Mouse (Mus musculus) frontal cortex, postnatal 10 days (tissue): ENCODE data around the gene Nepn.
A peak's percentile ranks its signal among the peaks of the same experiment; 100 is the strongest.
"Not testable (repeated sequence)": the region's sequence is repeated elsewhere in the genome, so short reads cannot be mapped to it uniquely, and the experiment has no call there.

Experiments used
- DNase-seq, 2 experiments: peaks; one replicate each; pipeline ENCODE4 v3.0.0; 2022; ENCODE audit warnings: low spot score in 2 of 2, mixed read lengths in 1 of 2

Nepn gene

GRCm38 (mm10) chr10:52388922-52389430, at the start of gene Nepn:
Nepn (plus strand) TSS chr10:52388972.
- DNase-seq, result no peak

GRCm38 (mm10) chr10:52343324-52343723, 45.4 kb upstream of the Nepn start:
- DNase-seq, result not testable (repeated sequence)

GRCm38 (mm10) chr10:52353184-52353583, 35.6 kb upstream of the Nepn start:
- no peak for DNase-seq

GRCm38 (mm10) chr10:52358467-52358866, 30.3 kb upstream of the Nepn start, which contains the start of gene Gm26741:
Gm26741 (plus strand) TSS chr10:52358767.
- no peak for DNase-seq

- no peak for DNase-seq
Measured at GRCm38 (mm10) chr10:52360241-52360735, 28.5 kb upstream of the Nepn start.

- DNase-seq, result no peak
Measured at GRCm38 (mm10) chr10:52360862-52361609, 27.7 kb upstream of the Nepn start.

- no peak for DNase-seq
Measured at GRCm38 (mm10) chr10:52368376-52368775, 20.4 kb upstream of the Nepn start.

- no peak for DNase-seq
Measured at GRCm38 (mm10) chr10:52373834-52374233, 14.9 kb upstream of the Nepn start.

- DNase-seq, result no peak
Measured at GRCm38 (mm10) chr10:52374651-52375050, 14.1 kb upstream of the Nepn start.

GRCm38 (mm10) chr10:52376422-52376821, 12.3 kb upstream of the Nepn start:
- no peak for DNase-seq

- no peak for DNase-seq
Measured at GRCm38 (mm10) chr10:52377813-52378212, 11.0 kb upstream of the Nepn start.

GRCm38 (mm10) chr10:52381321-52381801, 7.4 kb upstream of the Nepn start:
- DNase-seq, result peak in 1 of 2 experiments; percentile 27

- peak; percentile 97 to 98 for DNase-seq
Measured at GRCm38 (mm10) chr10:52381845-52382591, 6.8 kb upstream of the Nepn start, which contains the start of gene Gopc. Gopc (minus strand) TSS chr10:52382124.

GRCm38 (mm10) chr10:52383022-52383421, 5.8 kb upstream of the Nepn start:
- no peak for DNase-seq

GRCm38 (mm10) chr10:52383522-52383921, 5.2 kb upstream of the Nepn start:
- no peak for DNase-seq

- peak in 1 of 2 experiments; percentile 42 for DNase-seq
Measured at GRCm38 (mm10) chr10:52384823-52385610, 3.8 kb upstream of the Nepn start.

- no peak for DNase-seq
Measured at GRCm38 (mm10) chr10:52387192-52387591, 1.6 kb upstream of the Nepn start.

- DNase-seq, result no peak
Measured at GRCm38 (mm10) chr10:52389438-52389837, 666 bp downstream of the Nepn start.

GRCm38 (mm10) chr10:52391208-52391607, 2.4 kb downstream of the Nepn start:
- DNase-seq, result no peak

- DNase-seq, result no peak
Measured at GRCm38 (mm10) chr10:52396647-52397046, 7.9 kb downstream of the Nepn start.

- DNase-seq, result no peak
Measured at GRCm38 (mm10) chr10:52398715-52399114, 9.9 kb downstream of the Nepn start.
